Mouse (Mus musculus) frontal cortex, postnatal 14 days (tissue): ENCODE results near the gene Acadvl.

Experiments
- DNase-seq, 2 experiments: peaks; one replicate each; pipeline ENCODE4 v3.0.0; 2022; ENCODE audit warnings: low spot score in 2 of 2

Acadvl gene

GRCm38 (mm10) chr11:70001865-70002264, 13.3 kb downstream of the Acadvl start:
- DNase-seq: no peak

DNA sequence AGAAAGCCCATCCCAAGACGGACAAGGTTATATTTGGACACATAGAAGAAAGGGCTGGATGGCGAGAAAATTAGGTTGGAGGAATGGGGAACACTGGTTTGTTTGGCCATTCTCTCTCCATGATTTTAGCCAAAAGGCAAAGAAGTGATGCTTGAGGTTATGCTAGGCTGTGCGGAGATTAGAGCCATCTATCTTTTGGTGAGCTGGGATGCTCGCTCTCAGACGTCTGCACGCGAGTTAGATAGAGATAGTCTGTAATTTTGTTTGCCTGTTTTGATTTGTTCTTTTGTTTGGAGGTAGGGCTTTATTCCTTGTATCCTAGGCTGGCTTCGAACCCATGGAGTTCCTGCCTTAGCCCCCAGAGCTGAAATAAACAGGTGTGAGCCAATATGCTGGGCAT, 14.1 kb downstream of the Acadvl start:
- no peak for DNase-seq

DNA sequence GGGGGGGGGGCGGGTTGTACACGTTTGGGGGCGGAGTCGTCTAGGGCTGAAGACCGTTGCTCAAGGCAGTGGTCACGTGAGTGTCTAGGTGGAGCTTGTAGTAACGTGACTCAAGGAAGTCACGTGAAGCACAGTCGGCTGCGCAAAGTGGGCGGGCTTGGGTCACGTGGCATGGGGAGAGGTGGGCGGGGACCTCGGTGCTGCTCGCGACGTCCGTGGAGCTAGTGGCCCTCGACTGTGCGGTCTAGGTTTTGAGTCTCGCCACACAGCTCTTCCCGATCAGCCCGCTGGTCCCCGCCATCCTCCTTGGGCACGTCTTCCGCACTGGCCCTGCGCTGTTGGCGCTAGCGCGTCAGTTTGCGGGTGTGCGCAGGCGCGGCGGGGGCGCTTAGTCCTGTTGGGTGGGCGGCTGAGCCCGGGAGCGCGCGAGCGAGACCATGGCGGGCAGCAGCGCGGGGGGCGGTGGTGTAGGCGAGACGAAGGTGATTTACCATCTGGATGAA, 14.8 kb downstream of the Acadvl start, which contains the start of gene Dvl2:
TSS of gene Dvl2 (plus strand) at position 200 of the 503 bp plus-strand sequence.
- peak; percentile 84 to 87 for DNase-seq

DNA sequence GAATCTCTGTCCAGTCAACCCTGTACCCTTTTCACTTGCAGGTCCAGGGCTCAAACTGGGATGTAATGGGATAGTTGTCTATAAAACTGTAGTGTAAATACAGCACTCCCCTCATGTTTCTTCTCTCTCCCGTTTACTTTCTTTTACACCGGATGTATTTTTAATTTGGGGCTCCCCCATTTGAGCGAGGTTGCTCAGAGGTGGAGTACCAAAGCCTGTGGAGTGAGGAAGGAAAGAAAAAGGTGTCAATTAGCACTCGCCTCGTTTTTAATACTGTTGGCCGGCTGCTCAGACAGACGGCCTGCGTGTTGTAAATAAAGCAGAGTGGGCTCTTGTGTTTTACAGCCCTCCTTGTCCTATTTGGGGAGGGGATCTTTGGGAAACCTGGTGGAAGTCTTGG, 15.5 kb downstream of the Acadvl start:
- DNase-seq: no peak

- DNase-seq: no peak
These were observed 16.4 kb downstream of the Acadvl start for GRCm38 (mm10) chr11:69998567-69999491.

DNA sequence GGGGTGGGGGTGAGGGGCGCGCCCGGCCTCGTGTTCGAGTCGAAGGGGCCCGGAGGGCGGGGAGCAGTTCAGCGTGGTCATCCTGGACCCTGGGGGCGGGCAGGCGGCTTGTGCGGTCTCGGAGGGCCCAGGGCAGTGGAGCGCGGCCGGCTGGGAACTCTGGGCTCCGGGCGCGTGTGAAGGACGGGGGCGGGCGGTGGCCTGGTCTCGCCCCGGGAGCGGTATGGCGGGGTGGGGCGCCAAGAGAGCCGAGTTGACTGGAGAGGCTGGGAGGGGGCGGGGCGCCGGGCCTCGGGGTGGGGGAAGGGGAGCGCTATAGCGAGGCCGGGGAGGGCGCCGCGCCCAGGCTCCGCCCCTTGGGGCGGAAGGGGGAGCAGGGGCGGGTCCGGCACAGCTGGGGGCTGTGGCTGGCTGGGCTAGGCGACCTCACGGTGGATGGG, 18.1 kb downstream of the Acadvl start:
- peak in 1 of 2 experiments; percentile 59 for DNase-seq

DNA sequence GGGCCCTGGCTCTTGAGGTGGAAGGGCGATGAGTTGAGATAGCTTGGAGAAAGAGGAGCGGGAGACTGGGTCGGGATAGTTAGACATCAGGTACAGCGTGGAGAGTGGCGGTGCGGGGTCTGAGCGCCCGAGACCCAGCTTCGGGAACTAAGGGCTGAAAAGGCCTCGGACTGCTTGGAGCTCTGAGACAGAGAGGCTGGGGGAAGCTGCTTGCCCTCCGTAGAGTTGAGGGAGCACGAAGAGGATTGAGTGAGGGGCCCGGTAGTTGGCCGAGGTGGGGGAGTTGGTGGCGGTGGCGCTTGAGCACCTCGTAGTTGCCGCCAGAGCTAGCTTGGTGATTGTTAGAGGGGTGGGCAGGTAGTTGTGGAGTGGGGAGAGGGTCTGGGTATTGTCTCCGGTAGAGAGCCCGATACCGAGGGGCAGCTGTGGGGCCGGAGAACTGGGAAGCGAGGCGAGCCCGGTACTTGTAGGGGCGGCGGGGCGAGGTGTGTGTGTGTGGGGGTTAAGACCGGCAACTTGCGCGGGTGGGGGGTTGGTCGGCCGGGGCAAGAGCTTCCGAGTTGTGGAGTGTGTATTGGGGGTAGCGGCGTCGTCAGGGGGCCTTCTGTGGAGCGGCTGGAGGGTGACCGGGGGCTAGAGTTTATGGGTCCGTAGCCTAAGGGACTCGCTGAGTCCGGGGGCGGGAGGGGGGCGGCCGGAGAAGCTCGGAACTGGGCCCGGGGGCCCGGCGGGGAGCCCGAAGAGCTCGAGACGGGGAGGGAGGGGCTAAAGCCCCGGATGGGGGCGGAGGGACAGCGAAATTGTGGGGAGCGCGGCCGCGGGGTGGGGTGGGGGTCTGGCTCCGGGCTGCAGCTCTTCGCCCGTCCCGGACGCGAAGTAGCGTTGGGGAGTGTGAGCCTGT, 18.8 kb downstream of the Acadvl start:
- no peak for DNase-seq

- DNase-seq: peak; percentile 94 to 98
These were observed 19.7 kb downstream of the Acadvl start, which contains the start of gene Phf23 for GRCm38 (mm10) chr11:69995391-69995960. Phf23 (plus strand) TSS chr11:69995777.

DNA sequence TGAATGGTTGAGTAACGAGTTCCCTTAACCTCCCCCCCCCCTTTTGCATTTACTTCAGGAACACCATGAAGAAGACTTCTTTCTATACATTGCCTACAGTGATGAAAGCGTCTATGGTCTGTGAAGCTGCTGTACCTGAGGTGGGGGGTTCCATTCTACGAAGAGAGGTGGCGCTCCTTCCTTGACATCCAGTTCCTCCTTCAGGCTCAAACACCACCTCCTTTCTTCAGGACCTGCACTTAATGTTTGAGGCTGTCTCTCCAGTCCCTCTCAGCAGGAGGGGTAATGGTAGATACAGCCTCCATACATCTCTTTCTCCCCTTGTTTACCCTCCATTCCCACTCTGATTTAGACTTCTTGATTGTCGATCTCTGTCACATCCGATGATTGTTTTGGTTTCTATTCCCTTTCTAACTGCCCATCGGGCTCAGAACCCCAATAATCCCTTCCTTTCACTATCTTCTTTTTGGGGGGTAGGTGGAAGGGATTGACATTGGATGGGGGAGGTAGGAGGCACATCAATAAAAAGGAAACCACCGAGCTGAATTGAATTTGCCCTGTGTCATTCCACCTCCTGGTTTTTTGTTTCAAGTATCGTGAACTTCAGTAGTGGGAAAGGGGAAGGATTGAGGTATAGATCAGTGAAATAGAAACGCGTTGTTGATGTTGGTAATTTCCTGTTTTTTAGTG, 20.7 kb downstream of the Acadvl start:
- no peak for DNase-seq

- no peak for DNase-seq
These were observed 22.3 kb downstream of the Acadvl start for GRCm38 (mm10) chr11:69992932-69993331.

- no peak for DNase-seq
These were observed 22.8 kb downstream of the Acadvl start for GRCm38 (mm10) chr11:69992396-69992795.

DNA sequence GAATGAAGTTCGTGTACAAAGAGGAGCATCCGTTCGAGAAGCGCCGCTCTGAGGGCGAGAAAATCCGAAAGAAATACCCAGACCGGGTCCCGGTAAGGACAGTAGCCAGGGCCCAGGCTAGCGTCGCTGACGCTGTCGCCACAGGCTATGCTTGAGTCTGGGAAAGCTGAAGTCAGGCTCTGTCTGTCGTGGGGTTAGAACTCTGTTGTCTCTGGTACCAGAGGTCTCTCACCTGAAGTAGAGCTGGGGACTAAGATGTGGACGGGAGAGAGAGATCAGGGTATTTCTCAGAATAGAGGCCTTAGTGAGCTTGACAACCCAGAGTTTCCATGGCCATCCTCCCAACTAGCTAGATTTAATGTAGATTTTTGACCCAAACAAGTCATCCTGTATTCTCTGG, 23.5 kb downstream of the Acadvl start:
- DNase-seq: no peak

GRCm38 (mm10) chr11:69990850-69991691, 24.1 kb downstream of the Acadvl start, which contains the start of gene Gabarap:
Gabarap (plus strand) TSS chr11:69991143.
- DNase-seq: peak; percentile 93 to 94

GRCm38 (mm10) chr11:69989949-69990348, 25.3 kb downstream of the Acadvl start:
- no peak for DNase-seq

DNA sequence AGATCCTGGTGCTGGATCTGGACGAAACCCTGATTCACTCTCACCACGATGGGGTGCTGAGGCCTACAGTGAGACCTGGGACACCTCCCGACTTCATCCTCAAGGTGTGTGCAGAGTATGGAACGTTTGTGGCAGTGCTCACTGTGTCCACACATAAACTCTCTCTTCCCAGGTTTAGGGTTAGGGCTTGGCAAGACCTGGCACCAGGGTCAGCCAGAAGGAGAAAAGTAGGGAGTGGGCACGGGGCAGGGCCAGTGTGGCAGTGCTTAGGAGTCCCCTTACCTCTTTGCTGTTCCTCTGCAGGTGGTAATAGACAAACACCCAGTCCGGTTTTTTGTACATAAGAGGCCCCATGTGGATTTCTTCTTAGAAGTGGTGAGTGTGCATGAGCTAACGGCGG, 30.8 kb downstream of the Acadvl start:
- DNase-seq: no peak

DNA sequence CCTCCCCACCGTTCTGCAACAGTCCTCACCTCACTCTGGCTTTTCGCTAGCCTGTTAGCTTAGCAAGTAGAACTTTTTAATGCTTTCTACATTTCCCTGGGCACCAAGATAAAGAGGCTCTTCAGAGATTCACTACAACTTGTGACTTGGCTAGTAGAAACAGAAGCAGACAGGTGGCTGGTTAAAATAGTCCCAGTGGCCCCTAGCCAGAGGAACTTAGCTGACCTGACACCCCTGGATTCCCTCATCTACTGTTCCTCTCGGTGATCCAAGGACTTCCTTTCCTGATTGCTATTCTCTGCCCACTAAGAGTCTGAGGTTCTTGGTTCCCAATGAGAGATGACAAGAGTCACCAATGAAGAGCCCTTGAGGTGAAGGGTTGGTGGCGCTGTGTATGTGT, 31.8 kb downstream of the Acadvl start:
- DNase-seq: no peak

DNA sequence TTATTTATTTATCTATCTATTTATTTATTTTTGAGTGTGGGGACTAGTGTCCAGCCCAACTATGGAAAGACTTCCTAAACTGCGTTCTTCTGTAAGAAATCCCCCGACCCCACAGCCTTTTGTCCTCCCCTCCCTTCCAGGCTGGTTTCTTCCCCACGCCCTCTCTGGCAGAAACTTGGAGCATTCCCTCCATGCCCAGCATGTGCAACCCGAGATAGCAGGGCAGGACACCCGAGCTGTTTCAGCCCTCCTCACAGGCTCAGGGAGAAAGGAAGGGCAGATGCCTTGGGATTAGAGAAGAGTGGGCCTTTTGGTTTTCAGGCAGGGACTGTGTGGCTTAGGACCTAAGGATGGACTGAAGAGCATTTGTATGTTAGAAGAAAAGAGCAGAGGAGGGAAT, 32.3 kb downstream of the Acadvl start:
- DNase-seq: no peak

DNA sequence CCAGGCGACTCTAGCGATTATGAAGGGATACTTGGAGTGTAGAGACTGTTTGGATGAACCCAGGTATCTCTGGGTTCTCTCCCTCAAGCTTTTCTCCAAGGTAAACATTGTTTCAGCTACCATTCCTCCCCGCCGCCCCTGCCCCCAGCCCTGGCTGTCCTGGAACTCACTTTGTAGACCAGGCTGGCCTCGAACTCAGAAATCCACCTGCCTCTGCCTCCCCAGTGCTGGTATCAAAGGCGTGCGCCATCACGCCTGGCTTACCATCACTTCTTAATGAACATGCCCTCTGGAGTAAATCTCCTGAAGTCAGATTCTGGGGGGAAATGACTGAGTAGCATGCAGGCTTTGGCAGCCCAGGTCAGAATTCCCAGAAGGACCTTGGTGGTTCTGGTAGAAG, 33.0 kb downstream of the Acadvl start, which contains the start of gene Elp5:
TSS of gene Elp5 (minus strand) at position 293 of the 400 bp plus-strand sequence.
- no peak for DNase-seq

DNA sequence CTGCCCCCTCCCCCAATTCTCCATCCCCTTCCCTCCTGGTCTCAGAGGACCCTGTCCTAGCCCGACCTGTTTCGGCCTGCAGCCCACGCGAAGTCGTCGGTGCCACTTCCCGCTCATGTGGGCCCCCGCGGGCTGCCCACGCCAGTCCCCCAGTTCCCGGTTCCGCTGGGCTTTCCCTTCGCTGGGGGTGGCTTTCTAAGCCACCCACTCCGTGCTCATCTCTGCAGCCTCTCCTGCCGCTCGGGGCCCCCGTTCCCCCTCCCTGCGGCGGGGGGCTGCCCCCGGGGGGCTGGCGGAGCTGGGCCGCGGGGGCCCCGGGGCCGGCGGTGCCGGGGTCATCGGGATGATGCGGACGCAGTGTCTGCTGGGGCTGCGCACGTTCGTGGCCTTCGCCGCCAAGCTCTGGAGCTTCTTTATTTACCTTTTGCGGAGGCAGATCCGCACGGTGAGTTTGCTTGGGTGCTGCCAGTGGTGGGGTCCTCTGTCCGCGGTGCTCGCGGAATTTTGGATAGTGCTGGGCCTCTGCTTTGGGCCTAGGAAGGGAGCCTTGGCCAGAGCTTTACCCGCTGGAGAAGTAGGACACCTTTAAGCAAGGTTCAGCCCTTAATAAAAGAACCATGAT, 34.0 kb downstream of the Acadvl start, which contains the start of gene Ctdnep1:
TSS of gene Ctdnep1 (plus strand) at position 16 of the 622 bp plus-strand sequence.
- no peak for DNase-seq
